Mouse (Mus musculus): ENCODE results near the gene Rpsa.

Rpsa gene

DNA sequence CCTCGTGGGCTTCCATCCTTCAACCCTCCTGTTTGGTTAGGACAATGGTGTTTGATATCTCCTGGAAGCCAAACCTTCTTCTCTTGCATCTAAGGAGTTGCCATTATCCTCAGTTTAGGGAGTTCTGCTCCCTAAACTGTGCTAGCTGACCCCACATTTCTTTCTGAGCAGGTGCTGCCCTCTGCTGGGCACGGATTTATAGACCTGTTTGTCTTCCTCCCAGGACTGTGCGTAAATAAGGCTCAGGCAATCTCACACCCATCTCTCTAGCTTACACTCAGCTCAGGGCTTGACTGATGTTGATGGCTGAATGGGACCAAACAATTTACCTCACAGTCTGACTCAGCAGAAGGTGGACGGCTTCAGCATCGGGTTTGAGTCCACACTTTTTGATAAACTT lies 43.8 kb downstream of the Rpsa start:
- DNase-seq (ENCODE audit: low spot score in 2 of 2) = peak; percentile 24 to 73

DNA sequence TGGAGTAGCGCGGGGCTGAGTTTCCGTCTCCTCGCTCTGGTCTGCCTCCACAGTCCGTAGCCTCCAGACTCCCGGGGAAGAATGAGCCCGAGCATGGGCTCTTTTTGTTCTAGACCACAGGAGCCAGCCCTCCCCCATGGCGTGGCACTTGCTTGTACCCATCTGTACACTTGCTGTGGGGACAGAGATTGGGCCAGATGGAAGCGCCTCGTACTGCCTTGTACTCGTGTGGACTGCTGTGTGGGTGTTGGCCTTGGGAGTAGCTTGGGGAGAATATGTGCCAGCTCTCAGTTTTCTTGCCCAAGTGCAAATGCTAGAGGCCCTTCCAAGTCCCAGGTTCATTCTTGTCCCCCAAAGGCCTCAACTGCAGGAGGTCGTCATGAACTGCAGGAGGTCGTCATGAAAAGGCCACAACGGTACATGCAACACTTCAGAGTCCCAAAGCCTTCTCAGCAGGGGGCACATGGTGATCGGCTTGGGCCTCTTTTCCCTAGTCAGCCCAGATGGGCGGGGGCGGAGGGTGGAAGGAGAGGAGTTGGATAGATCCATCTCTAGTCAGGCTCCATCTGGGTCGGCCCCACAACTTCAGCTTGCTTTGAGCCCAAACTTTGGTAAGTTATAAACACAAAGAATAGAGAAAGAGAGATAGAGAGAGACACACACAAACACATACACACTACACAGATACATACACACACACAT lies 47.1 kb downstream of the Rpsa start:
- DNase-seq (ENCODE audit: low spot score in 2 of 2) = no peak

GRCm38 (mm10) chr9:120178813-120179212 lies 51.3 kb downstream of the Rpsa start:
- DNase-seq (ENCODE audit: low spot score in 2 of 2) = no peak

All from thymus, postnatal 10 days (tissue).